Mouse (Mus musculus) cerebral cortex, adult 2 months (tissue): ENCODE data around the gene H2al1m.

Experiments
- WGBS: fragments of 180-500 bp; shearing (Covaris S2); methylation state at CpG from one replicate; pipeline ENCODE4 v1.1.7; 2018; 5-methylcytosine and 5-hydroxymethylcytosine counted together

The H2al1m gene

GRCm38 (mm10) chrX:9283464-9283863 lies at the start of gene H2al1m:
H2al1m (plus strand) TSS chrX:9283764.
- no CpG with 5 or more reads among the region's 1 CpGs for WGBS

GRCm38 (mm10) chrX:9240737-9241591 lies 42.6 kb upstream of the H2al1m start:
- WGBS: 61% methylated on average over 5 of the region's 5 CpGs

GRCm38 (mm10) chrX:9243381-9243864 lies 40.1 kb upstream of the H2al1m start:
- 58% methylated on average over 8 of the region's 8 CpGs for WGBS

DNA sequence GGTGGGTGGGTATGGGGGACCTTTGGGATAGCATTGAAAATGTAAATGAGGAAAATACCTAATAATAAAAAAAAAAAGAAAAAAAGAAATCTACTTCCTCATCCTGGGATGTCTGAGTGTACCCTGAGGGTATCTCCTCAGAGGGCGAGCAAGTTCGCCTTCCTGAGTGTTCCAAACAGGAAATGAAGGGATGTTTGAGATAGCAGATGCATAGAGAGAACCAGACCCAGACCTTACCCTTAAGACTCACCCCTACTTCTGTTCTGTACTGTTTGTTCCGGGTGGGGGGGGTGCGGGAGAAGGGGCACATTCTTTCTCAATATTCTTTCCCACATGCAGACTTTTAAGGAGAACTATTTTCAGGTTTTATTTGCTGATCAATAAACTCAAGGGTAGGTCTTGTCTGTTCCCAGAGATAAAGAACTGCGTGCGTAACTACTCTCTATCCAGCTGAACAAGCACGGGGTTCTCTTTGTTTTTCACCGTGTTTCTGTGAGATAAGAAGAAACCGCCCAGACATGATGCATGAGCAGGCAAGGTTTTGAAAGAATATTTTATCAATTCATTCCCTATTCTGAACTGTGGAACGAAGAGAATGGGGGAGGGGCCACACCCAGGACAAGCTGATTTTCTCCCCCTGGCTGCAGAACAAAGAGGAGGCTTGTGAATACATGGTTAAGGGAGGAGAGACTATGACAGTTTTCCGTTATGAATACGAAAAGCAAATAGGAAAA lies 38.8 kb upstream of the H2al1m start:
- WGBS: 51% methylated on average over 12 of the region's 12 CpGs

- 61% methylated on average over 5 of the region's 5 CpGs for WGBS
Observed at GRCm38 (mm10) chrX:9248911-9249310, 34.7 kb upstream of the H2al1m start.

GRCm38 (mm10) chrX:9253990-9254389 lies 29.6 kb upstream of the H2al1m start:
- 84% methylated on average over 10 of the region's 10 CpGs for WGBS

GRCm38 (mm10) chrX:9254901-9255300 lies 28.7 kb upstream of the H2al1m start:
- 49% methylated on average over 3 of the region's 3 CpGs for WGBS

- 75% methylated on average over 5 of the region's 5 CpGs for WGBS
Observed at GRCm38 (mm10) chrX:9256766-9257165, 26.8 kb upstream of the H2al1m start, which contains the start of gene Gm14862. Gm14862 (minus strand) TSS chrX:9256899.

- 88% methylated on average over 7 of the region's 7 CpGs for WGBS
Observed at GRCm38 (mm10) chrX:9257831-9258230, 25.7 kb upstream of the H2al1m start.

DNA sequence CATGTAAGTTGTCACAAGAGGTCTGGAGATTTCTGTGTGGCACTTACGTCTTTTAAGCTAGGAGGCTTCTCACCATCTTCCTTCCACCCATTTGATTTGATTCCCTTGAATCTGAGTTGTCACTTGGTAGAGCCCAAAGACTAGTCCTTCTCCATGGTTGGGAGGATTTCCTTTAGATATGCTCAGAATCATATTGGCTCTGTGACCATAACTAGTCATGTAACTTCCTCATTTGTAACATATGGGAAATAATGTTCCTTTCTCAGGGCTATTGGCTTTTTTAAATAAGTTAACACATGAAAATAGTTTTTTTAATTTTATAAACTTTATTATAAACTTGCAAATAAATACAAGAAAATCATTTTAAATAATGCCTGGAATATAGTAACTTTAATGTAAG lies 24.3 kb upstream of the H2al1m start:
- 72% methylated on average over 1 of the region's 1 CpGs for WGBS

DNA sequence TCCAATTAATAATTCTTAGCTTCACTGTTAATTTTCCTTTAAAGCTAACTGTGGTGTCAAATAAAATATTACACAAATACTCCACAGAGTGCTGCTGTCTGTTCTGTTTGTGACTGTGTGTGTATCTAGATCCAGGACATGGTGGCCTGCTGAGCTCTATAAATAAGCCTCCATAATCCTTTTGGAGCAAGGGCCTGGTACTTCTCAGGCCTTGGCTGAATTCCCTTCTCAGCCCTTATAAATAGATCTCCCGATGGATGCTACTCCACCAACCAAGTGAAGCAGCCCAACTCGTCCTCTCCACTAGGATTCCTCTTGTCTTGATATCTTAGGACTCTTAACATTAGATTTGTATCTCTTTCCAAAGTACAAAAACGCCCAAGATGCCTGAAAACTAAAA lies 12.5 kb upstream of the H2al1m start:
- WGBS: 53% methylated on average over 3 of the region's 3 CpGs

DNA sequence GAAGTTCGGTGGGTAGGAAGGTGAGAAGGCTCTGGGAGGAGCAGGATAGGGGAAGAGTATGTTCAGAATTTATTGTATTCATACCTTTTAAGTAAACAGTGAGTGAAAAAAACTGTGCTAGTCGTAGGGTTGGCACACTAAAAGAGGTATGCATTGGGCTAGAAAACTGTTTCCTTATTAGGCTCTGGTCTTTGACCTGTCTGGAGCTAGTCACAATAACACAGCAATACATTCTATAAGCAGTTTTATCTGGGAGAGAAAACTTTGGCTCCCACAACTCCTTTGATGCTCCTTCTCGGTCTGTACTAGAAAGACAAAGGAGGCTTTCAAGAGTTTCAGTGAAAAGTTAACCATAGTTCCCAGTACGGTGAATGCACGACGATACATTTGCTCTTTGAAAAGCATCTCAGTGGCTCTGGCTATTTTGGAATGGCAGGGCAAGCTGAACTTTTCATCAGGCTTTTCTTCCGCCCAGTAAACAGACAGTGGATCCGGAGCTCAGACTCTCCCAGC lies 11.6 kb upstream of the H2al1m start:
- 11% methylated on average over 8 of the region's 8 CpGs for WGBS

- 5% methylated on average over 69 of the region's 94 CpGs for WGBS
Observed at GRCm38 (mm10) chrX:9272460-9273361, 10.9 kb upstream of the H2al1m start, which contains the start of gene Xk. Xk (plus strand) TSS chrX:9272756.

- 43% methylated on average over 12 of the region's 12 CpGs for WGBS
Observed at GRCm38 (mm10) chrX:9273377-9274002, 10.1 kb upstream of the H2al1m start.

- 74% methylated on average over 8 of the region's 8 CpGs for WGBS
Observed at GRCm38 (mm10) chrX:9274321-9274720, 9.2 kb upstream of the H2al1m start.

GRCm38 (mm10) chrX:9293140-9293829 lies 9.7 kb downstream of the H2al1m start:
- 95% methylated on average over 4 of the region's 4 CpGs for WGBS

GRCm38 (mm10) chrX:9298413-9298864 lies 14.9 kb downstream of the H2al1m start:
- 92% methylated on average over 5 of the region's 5 CpGs for WGBS

DNA sequence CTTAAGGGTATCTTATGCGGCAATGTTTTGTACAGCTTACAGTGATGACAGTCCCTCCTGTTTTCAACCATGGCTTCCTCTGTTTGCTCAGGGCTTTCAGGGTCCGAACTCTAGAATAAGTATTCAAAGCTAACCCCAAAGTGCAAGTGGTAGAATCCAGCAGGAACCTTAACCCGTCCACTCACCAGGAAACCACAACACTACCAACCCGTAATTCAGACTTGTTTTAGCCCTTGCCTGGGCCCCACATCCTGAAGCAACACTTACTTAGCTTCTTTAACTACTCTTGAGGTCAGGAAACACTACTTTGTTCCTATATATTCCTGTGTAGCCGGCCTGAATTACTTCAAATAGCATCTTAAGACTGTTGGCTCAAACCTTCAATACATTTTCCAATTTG lies 19.2 kb downstream of the H2al1m start:
- WGBS: 88% methylated on average over 5 of the region's 5 CpGs

DNA sequence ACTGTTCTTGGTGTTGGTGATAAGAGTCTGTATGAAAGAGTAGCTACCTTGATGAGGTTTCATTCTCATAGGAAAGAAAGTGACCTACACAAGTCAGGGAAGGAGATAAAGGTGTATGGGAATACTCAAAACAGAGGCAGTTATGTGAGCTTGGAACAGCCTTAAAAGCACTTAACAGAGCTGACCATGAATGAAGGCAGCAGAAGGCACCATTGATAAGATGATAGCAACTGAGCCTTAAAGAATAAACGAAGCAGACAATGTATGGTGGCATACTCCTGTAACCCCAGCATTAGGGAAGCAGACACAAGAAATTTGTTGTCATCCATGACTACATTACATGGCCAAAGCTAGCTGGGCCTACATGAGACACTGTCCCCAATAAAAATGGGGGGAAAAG lies 19.9 kb downstream of the H2al1m start:
- WGBS: 85% methylated on average over 1 of the region's 1 CpGs

- 89% methylated on average over 17 of the region's 26 CpGs for WGBS
Observed at GRCm38 (mm10) chrX:9327954-9328353, 44.4 kb downstream of the H2al1m start.
